Mouse (Mus musculus): ENCODE measurements around the gene Arf6.
"Not testable (repeated sequence)": the region's sequence is repeated elsewhere in the genome, so short reads cannot be mapped to it uniquely, and the experiment has no call there.

Arf6 gene

GRCm38 (mm10) chr12:69373850-69374766 is 2.2 kb downstream of the Arf6 start:
- DNase-seq (ENCODE audit: low spot score): no peak

GRCm38 (mm10) chr12:69376132-69376531 is 4.2 kb downstream of the Arf6 start:
- DNase-seq (ENCODE audit: low spot score): no peak

- DNase-seq (ENCODE audit: low spot score): no peak
Measured at GRCm38 (mm10) chr12:69377188-69377587, 5.2 kb downstream of the Arf6 start.

GRCm38 (mm10) chr12:69377636-69378035 is 5.7 kb downstream of the Arf6 start:
- DNase-seq (ENCODE audit: low spot score): not testable (repeated sequence)

DNA sequence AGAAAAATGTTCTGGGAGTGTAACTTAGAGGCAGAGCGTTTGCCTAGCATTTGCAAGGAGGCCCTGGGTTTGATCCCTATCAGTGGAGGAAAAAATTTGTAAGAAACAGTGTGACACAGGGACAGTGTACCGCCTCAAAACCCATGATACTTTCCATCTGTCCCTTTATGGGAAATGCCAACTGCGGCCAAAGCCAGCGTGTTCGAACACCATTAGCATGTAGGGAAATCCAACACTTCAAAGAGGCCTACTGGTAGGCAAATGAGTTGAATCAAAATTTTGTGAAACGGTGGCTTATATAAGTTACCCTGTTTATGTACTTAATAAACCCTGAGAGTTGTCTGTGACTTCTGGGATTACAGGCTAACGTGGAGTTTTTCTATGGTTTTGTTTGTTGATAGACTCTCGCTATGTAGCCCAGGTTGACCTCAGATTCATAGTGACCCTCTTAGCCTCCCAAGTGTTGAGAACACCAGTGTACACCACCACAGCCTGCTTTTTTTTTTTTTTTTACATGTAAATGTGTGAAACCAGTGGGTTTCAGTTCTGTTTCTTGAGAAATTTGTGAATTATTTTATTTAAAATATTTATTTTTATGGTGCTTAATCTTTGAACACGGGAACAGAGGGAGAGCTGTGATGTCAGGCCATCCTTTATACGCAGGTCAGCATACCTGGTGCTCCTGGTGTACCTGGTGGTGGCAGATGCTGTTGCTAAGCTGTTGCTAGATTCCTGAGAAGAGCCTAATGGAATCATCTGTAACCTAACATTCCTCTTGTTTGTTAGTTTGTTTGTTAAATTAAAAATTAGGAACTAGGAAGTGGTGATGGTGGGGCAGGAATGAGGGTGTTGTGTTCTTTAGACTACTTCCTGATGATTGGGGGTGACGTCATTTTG is 6.9 kb downstream of the Arf6 start:
- no peak for DNase-seq (ENCODE audit: low spot score)

DNA sequence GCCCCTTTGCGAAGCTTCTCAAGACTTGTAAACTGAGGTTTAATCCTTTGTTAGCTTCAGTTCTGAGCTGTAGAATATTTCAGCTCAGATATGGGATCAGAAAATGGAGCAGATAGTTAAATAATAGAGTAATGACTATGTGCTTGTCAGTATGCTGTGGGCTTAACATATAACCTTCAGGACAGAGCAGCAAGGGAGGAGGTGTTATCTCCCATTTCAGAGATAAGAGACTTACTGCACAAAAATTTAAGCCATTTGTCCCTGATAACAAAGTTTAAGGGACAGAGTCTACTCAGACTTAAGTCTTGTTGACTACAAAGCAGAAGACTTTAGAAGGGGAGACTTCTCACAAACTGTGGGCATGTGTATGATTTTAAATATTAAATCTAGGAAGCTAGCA is 10.9 kb downstream of the Arf6 start:
- DNase-seq (ENCODE audit: low spot score): no peak

GRCm38 (mm10) chr12:69384606-69385005 is 12.7 kb downstream of the Arf6 start:
- no peak for DNase-seq (ENCODE audit: low spot score)

DNA sequence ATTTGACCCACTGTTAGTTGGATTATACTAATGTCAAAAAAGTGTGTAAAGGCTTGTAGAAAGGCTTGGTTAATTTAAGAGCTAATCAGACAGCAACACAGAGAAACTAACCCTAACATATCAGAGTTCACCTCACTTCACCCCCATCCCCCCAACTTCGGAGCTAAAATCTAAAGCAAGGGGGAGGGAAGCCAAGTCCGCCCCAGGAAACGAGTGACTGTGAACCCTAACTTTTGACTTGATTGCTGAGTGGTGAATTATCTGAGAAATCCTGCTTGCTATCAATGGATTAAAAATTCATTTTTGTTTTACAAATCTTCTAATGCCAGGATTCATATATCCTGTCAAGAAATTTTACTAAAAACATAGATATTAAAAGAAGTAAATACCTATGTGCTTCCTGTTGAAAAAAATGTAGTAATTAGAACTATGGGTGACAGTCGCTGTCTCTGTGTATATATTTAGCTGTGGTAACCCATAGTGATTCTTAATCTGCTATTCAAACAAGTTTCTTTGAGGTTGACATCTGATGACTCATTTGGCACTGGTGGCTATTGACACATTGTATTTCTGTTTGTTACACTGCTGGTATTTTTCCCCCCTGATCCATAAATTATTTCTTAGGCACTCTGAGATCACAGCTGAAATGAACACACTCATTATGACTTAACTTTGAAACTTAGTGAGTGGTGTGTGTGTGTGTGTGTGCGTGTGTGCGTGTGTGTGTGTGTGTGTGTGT is 13.8 kb downstream of the Arf6 start:
- DNase-seq (ENCODE audit: low spot score): no peak

GRCm38 (mm10) chr12:69386281-69386732 is 14.4 kb downstream of the Arf6 start:
- not testable (repeated sequence) for DNase-seq (ENCODE audit: low spot score)

DNA sequence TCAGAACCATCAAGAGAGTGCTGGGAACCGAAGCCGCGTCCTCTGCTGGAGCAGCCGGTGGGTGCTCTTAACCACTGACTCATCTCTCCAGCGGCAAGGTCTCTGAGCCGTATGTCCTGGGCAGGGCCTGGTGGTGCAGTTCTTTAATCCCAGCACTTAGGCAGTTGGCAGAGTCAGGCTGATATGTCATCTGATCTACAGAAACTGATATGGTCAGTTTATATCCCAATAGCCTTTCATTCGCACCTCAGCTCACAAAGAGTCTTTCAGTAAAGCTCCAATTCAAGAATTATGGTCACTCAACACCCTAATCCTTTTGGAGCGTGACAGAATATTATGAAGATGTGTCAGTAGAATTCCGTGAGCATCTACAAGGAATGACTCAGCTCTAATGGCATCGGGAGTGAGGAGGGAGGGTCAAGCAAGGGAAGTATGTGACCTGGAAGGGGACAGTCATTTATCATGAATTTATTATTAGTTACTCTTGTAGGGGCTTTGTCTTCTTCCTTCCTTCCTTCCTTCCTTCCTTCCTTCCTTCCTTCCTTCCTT is 16.4 kb downstream of the Arf6 start:
- no peak for DNase-seq (ENCODE audit: low spot score)

DNA sequence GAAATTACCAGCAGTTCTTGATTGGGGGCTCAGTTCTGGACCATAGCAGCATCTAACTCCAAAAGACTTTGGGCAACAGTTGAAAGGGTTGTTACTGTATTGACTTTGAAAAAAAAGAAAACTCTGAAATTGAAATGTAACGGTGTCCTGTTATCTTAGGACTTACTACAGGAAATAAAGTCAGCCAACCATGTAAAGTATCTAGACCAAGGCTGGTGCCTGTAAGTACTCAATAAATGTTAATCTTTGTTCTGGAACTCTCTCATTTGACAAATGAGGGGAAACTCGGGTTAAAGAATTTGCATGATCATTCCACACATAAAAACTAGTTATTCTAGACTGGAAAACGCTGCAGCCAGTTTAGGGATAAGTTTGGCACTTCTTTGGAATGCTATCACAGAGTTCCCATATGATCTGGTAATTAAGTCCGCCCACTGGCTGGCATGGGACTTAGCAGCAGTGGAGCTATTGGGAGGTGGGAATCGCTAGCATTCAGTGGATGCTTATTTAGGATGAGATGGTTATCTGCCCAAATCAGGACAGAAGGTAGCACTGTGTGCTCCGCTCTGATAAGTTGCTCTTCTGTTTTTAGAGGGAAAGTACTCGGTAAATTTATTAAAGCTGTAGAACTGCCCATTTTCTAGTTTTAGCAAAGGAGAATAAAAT is 17.5 kb downstream of the Arf6 start:
- no peak for DNase-seq (ENCODE audit: low spot score)

DNA sequence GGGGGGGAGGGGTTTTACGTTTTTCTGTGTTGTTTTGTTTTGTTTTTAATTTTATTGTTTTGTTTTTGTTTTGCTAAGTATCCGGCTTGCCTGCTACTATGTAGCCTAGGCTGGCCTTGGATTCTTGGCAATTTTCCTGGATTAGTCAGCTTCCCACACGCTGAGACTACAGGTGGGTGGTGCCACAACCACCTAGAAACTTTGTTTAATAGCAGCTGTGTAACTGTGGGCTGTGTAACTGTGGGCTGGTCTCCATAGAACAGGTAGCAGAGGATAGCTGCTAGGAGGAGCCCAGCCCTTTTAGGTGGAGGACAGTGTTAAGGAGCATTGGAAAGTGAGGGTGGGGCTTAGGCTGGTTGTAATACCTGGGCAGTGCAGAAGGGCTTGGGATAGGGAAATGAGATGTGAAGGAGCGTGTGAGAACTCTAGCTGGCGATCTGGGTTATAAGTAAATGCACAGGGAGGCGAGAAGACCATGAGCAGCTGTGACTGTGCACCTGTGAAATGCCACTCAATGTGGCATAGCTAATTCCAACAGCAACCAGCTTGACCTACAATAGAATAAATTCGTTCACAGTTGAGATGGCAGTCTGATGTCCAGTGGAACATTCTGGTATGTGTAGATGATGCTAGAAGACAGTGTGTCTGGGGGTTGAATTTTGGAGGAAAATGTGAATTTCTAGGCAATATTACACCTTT is 18.2 kb downstream of the Arf6 start:
- DNase-seq (ENCODE audit: low spot score): no peak

DNA sequence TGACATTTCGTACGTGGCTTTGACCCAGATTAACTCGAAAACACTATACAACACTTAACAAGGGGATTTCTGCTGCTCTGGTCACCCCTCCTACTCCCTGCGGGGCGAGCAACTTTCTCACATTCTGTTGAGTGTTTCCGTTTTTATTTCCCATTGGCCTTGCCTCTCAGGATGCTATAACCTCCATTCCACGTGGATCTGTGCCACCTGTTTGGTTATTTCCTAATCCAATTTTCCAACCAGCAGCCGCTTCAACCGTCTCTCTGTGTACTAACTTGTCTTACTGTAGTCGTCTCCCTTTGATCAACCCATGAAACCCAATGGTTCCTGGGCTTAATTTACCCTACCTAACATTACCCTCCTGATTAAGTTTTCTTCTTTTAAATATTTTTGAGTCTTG is 21.1 kb downstream of the Arf6 start:
- DNase-seq (ENCODE audit: low spot score): no peak

- no peak for DNase-seq (ENCODE audit: low spot score)
Measured at GRCm38 (mm10) chr12:69394456-69394855, 22.5 kb downstream of the Arf6 start.

GRCm38 (mm10) chr12:69400367-69400766 is 28.4 kb downstream of the Arf6 start:
- DNase-seq (ENCODE audit: low spot score): no peak

- no peak for DNase-seq (ENCODE audit: low spot score)
Measured at GRCm38 (mm10) chr12:69400871-69401286, 28.9 kb downstream of the Arf6 start.

- DNase-seq (ENCODE audit: low spot score): no peak
Measured at GRCm38 (mm10) chr12:69402100-69402499, 30.1 kb downstream of the Arf6 start.

DNA sequence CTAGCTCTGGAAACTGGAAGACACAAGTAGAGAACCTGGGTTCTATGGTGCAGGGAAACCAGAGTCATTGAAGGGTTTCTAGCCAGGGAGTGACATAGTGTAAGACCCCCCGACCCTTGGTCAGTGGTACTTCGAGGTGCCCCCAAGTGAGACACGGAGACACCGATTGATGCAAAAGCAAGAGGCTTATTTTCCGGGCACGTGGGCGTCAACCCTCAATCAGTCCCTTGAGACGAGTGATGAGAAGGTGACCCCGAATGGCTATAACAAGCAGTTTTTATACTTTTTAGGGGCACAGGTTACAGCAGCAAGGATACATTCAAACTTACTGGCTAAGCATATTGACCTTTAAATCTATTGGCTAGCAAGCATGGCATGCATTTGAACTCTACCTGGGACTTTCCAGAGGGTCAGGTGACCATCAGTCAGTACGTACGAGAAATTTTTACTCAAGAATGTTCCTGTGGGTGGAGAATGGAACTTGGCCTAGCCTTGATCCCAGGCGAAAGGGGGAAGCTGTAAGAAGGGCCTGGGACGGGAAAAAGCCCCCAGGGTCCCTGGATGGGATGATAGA is 30.7 kb downstream of the Arf6 start:
- DNase-seq (ENCODE audit: low spot score): no peak

GRCm38 (mm10) chr12:69410767-69411166 is 38.8 kb downstream of the Arf6 start:
- no peak for DNase-seq (ENCODE audit: low spot score)

DNA sequence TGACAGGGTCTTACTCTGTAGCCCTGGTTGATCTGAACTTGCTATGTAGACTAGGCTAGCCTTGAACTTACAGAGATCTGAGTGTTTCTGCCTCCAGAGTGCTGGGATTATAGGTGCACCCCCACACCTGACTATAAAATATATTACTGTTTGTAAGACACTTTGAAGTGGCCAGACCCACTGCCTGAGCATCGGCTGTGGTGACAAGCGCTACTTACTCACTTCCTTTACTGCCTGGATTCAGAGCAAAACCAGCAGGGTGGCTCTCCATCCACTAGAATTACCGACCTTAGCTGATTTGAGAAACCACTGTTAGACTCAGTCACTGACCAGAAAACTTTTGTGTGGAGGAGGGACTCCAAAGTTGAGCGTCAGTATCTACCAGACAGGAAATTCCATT is 40.0 kb downstream of the Arf6 start:
- DNase-seq (ENCODE audit: low spot score): no peak
